Mouse (Mus musculus) intestine, postnatal 0 days (tissue): ENCODE data around the gene Bglap. TPM values are rescaled to one million over a fixed set of nuclear protein-coding genes. Genes with fewer than 3 reads are reported as not detected.
"Not testable (repeated sequence)": the region's sequence is repeated elsewhere in the genome, so short reads cannot be mapped to it uniquely, and the experiment has no call there.

ENCODE experiments used
- ATAC-seq: fragments of 200-750 bp; cut with Nextera tagmentation; 2 replicates; pipeline ENCODE4 v1.8.0; 2017; ENCODE audit warnings: mild to moderate bottlenecking, moderate TSS enrichment, moderate library complexity
- H3K27ac ChIP-seq: fragments of 300-500 bp; sonication (generic); 2 replicates; pipeline ENCODE4 v1.5.1; 2014; ENCODE audit warnings: mild to moderate bottlenecking, low read depth, low read length, moderate library complexity
- H3K27me3 ChIP-seq: fragments of 300-500 bp; sonication (generic); replicated peaks from 2 replicates; pipeline ENCODE4 v1.6.1; 2014; ENCODE audit warnings: low read length, mixed read lengths; ENCODE audit not compliant: control insufficient read depth, insufficient read depth
- H3K36me3 ChIP-seq: fragments of 300-500 bp; sonication (generic); 2 replicates; pipeline ENCODE4 v1.6.1; 2014; ENCODE audit warnings: mild to moderate bottlenecking, moderate library complexity; ENCODE audit not compliant: control insufficient read depth, insufficient read depth
- H3K4me1 ChIP-seq: fragments of 300-500 bp; sonication (generic); replicated peaks from 2 replicates; pipeline ENCODE4 v1.6.1; 2014; ENCODE audit warnings: antibody characterized with exemption, low read length, mixed read lengths; ENCODE audit not compliant: control insufficient read depth, insufficient read depth
- H3K4me2 ChIP-seq: fragments of 300-500 bp; sonication (generic); replicated peaks from 2 replicates; pipeline ENCODE4 v1.6.1; 2014; ENCODE audit warnings: low read depth, mild to moderate bottlenecking, moderate library complexity
- H3K4me3 ChIP-seq: fragments of 300-500 bp; sonication (generic); 2 replicates; pipeline ENCODE4 v1.5.1; 2014; ENCODE audit warnings: low read depth, low read length
- H3K9ac ChIP-seq: fragments of 300-500 bp; sonication (generic); 2 replicates; pipeline ENCODE4 v1.6.1; 2014; ENCODE audit warnings: mild to moderate bottlenecking, low read depth, low read length
- H3K9me3 ChIP-seq: fragments of 300-500 bp; sonication (generic); 2 replicates; pipeline ENCODE4 v1.6.1; 2016; ENCODE audit warnings: mixed run types; ENCODE audit not compliant: control insufficient read depth
- CTCF ChIP-seq: sonication (generic); IDR thresholded peaks from 2 replicates; pipeline ENCODE4 v1.5.1; 2016; ENCODE audit warnings: low read depth, mild to moderate bottlenecking, control low read depth, antibody characterized with exemption, moderate library complexity
- WGBS: fragments of 180-500 bp; shearing (Covaris S2); extraction: QIAGEN DNeasy Blood & Tissue Kit; methylation state at CpG from one replicate; pipeline ENCODE4 v1.1.7; 2014; 5-methylcytosine and 5-hydroxymethylcytosine counted together
- polyA plus RNA-seq: library from polyadenylated mRNA; unstranded; fragments of >200 nt; fragmentation: Nextera tagmentation; extraction: Ambion mirVana; gene quantifications from 2 replicates; pipeline ENCODE4 v1.2.1, GENCODE M21; 2015

Gene Bglap
- polyA plus RNA-seq, 1 experiment from 2014 or later = not detected

- Histone ChIP-seq H3K27me3 (0 out of 2 replicates have a peak, but pooled peaks cover 11% of the 10 kb centered on the region), H3K9me3 (no peaks in the 10 kb centered on the region), H3K4me1 (no peaks in the 10 kb centered on the region), H3K27ac (no peak overlapping the region), H3K9ac (no peak overlapping the region), H3K36me3 (peaks cover 40% of the 10 kb centered on the region), H3K4me2 (no peak overlapping the region), H3K4me3 (no peak overlapping the region)
- no peak for TF ChIP-seq CTCF
- WGBS = 81% methylated on average over 2 of the region's 2 CpGs
- no peak for ATAC-seq
Measured at GRCm38 (mm10) chr3:88398666-88399065, 14.4 kb upstream of the Bglap start.

- Histone ChIP-seq H3K4me2 (no peak overlapping the region), H3K27me3 (peaks cover 18% of the 10 kb centered on the region), H3K4me3 (no peak overlapping the region), H3K9ac (no peak overlapping the region), H3K9me3 (no peaks in the 10 kb centered on the region), H3K27ac (no peak overlapping the region), H3K36me3 (peaks cover 28% of the 10 kb centered on the region), H3K4me1 (no peaks in the 10 kb centered on the region)
- ATAC-seq = no peak
- no peak for TF ChIP-seq CTCF
- WGBS = 92% methylated on average over 8 of the region's 8 CpGs
Measured at GRCm38 (mm10) chr3:88395742-88396141, 11.5 kb upstream of the Bglap start.

GRCm38 (mm10) chr3:88395288-88395687 lies 11.0 kb upstream of the Bglap start:
- Histone ChIP-seq H3K4me2 (no peak overlapping the region), H3K4me3 (no peak overlapping the region), H3K9me3 (peaks cover 2% of the 10 kb centered on the region; the same call in 1 of the 2 replicates), H3K27me3 (peaks cover 20% of the 10 kb centered on the region), H3K36me3 (peaks cover 31% of the 10 kb centered on the region), H3K4me1 (no peaks in the 10 kb centered on the region), H3K27ac (no peak overlapping the region), H3K9ac (no peak overlapping the region)
- 92% methylated on average over 6 of the region's 6 CpGs for WGBS
- no peak for ATAC-seq
- no peak for TF ChIP-seq CTCF

GRCm38 (mm10) chr3:88393776-88394375 lies 9.6 kb upstream of the Bglap start:
- Histone ChIP-seq H3K9me3 (peaks cover 4% of the 10 kb centered on the region; the same call in 1 of the 2 replicates), H3K9ac (no peak overlapping the region), H3K4me1 (no peaks in the 10 kb centered on the region), H3K4me3 (no peak overlapping the region), H3K27me3 (peaks cover 30% of the 10 kb centered on the region), H3K36me3 (peaks cover 26% of the 10 kb centered on the region; the same call in 1 of the 2 replicates), H3K4me2 (no peak overlapping the region), H3K27ac (no peak overlapping the region)
- 87% methylated on average over 9 of the region's 9 CpGs for WGBS
- TF ChIP-seq CTCF = no peak
- ATAC-seq = no peak

DNA sequence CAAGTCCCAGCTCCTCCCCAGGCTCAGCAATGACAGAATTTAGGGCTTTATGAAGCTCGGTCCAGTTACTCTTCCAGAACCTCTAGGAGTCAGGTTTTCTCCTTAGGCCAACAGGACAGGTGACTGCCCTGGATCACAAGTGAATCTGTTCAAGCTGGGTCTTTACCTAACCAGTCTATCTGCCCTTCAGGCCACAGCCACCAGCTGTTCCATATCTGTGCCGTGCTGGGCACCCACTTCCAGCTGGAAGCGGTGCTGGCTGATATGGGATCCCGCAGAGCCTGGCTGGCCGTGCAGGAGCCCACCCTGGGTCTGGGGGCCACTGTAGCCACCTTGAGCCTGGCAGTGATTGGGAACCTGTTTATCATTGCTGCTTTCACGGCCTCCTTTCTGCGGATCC lies 1.9 kb downstream of the Bglap start:
- H3K9ac ChIP-seq, H3K9me3 ChIP-seq, H3K27ac ChIP-seq, H3K4me1 ChIP-seq, ATAC-seq, H3K27me3 ChIP-seq, H3K36me3 ChIP-seq, H3K4me2 ChIP-seq, H3K4me3 ChIP-seq: not testable (repeated sequence)
- WGBS = 36% methylated on average over 1 of the region's 7 CpGs

GRCm38 (mm10) chr3:88381389-88382315 lies 2.6 kb downstream of the Bglap start:
- peak overlapping the region; percentile 37; the same call in 1 of the 2 replicates for H3K4me2 ChIP-seq
- not testable (repeated sequence) for H3K4me1 ChIP-seq, H3K9me3 ChIP-seq, H3K4me3 ChIP-seq, H3K36me3 ChIP-seq, H3K27me3 ChIP-seq, H3K9ac ChIP-seq, H3K27ac ChIP-seq
- 11% methylated on average over 18 of the region's 22 CpGs for WGBS
- peak; percentile 50; the same call in 1 of the 2 replicates for ATAC-seq

DNA sequence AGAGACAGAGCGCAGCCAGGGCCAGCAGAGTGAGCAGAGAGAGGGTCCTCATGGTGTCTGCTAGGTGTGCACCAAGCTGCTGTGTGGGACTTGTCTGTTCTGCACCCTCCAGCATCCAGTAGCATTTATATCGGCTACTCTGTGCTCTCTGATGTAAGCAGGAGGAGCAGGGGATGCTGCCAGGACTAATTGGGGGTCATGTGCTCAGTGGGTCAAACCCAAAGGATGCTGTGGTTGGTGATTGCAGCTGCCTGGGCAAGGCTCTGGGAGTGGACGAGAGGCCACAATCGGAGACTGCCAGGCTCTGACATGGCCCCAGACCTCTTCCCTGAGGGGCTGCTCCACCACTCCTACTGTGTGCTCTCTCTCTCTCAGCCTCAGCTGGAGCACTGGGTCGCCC lies 5.7 kb downstream of the Bglap start, which contains the start of gene Bglap2:
TSS of gene Bglap2 (minus strand) at position 101 of the 400 bp plus-strand sequence.
- H3K36me3 ChIP-seq, H3K4me1 ChIP-seq, H3K27ac ChIP-seq, H3K4me2 ChIP-seq, H3K27me3 ChIP-seq, H3K9ac ChIP-seq, H3K9me3 ChIP-seq, H3K4me3 ChIP-seq, ATAC-seq: not testable (repeated sequence)
- WGBS = 77% methylated on average over 4 of the region's 5 CpGs

- not testable (repeated sequence) for H3K27me3 ChIP-seq, H3K9me3 ChIP-seq, H3K4me3 ChIP-seq, H3K36me3 ChIP-seq, H3K27ac ChIP-seq, H3K9ac ChIP-seq, H3K4me1 ChIP-seq
- 0 out of 2 replicates have a peak, but pooled peaks have one; percentile 2 for ATAC-seq
- 42% methylated on average over 4 of the region's 7 CpGs for WGBS
- H3K4me2 ChIP-seq = peak overlapping the region; percentile 44; the same call in 1 of the 2 replicates
Measured at GRCm38 (mm10) chr3:88376644-88377043, 7.6 kb downstream of the Bglap start.
